Mouse (Mus musculus): ENCODE results near the gene Fhl2. TPM values are rescaled to one million over a fixed set of nuclear protein-coding genes. Genes with fewer than 3 reads are reported as not detected.
"Not testable (repeated sequence)": the region's sequence is repeated elsewhere in the genome, so short reads cannot be mapped to it uniquely, and the experiment has no call there.

Fhl2 gene
- polyA plus RNA-seq, 1 experiment from 2014 or later = 14.6 TPM

DNA sequence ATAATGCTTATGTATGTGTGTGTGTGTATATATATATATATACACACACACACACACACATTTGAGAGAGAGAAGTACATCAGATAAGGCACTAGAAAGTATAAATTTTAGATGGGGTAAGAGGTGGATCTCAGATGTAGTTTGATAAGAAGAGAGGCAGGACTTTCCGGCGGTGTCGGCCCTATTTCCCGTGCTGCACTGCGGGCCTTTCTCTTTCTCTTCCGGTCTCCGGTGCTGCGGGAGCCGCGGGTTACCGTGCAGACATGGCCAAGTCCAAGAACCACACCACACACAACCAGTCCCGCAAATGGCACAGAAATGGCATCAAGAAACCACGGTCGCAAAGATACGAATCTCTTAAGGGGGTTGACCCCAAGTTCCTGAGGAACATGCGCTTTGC is 7.9 kb downstream of the Fhl2 start:
- not testable (repeated sequence) for DNase-seq (ENCODE audit: low spot score); H3K9me3 ChIP-seq (replicated peaks; ENCODE audit: control insufficient read depth, low read length); ATAC-seq (replicated peaks; ENCODE audit: insufficient number of reproducible peaks, low FRiP score, low TSS enrichment, low read depth); H3K27me3 ChIP-seq (ENCODE audit: control insufficient read depth, insufficient read depth, low read length); H3K4me1 ChIP-seq (ENCODE audit: control insufficient read depth, insufficient read depth, low read length); H3K4me3 ChIP-seq (ENCODE audit: low read depth, low read length); H3K4me2 ChIP-seq (ENCODE audit: low read depth, low read length); H3K36me3 ChIP-seq (replicated peaks; ENCODE audit: control insufficient read depth, insufficient read depth, low read depth, low read length); H3K9ac ChIP-seq (replicated peaks; ENCODE audit: low read length); H3K27ac ChIP-seq (replicated peaks; ENCODE audit: low read depth, low read length)
- 91% methylated on average over 12 of the region's 16 CpGs for WGBS

DNA sequence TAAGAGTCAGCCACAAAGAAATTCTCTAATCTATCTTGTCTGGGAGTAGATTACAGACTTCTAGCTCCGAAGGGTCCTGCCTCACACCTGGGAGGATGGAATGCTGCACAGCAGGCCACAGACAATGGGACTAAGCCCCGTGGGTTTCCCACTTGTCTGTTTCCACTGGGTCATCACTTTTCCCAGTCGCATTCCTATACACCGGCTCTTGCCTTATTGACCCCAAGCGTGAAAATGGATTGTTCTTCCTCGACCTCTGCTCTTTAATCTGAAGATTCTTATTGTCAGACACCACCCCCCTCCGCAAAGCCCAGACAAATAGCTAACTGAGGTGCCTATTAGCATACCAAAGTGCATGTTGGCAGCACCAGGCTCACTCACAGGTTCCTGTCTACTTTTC is 10.4 kb downstream of the Fhl2 start:
- ATAC-seq (replicated peaks; ENCODE audit: insufficient number of reproducible peaks, low FRiP score, low TSS enrichment, low read depth) = peak; percentile 39; the same call in 1 of the 2 replicates
- 15% methylated on average over 7 of the region's 7 CpGs for WGBS
- Histone ChIP-seq H3K27ac (replicated peaks; ENCODE audit: low read depth, low read length) (no peak overlapping the region), H3K9ac (replicated peaks; ENCODE audit: low read length) (no peak overlapping the region), H3K4me2 (ENCODE audit: low read depth, low read length) (no peak overlapping the region), H3K4me1 (ENCODE audit: control insufficient read depth, insufficient read depth, low read length) (no peaks in the 10 kb centered on the region), H3K4me3 (ENCODE audit: low read depth, low read length) (no peak overlapping the region), H3K27me3 (ENCODE audit: control insufficient read depth, insufficient read depth, low read length) (no peaks in the 10 kb centered on the region), H3K36me3 (replicated peaks; ENCODE audit: control insufficient read depth, insufficient read depth, low read depth, low read length) (no peaks in the 10 kb centered on the region), H3K9me3 (replicated peaks; ENCODE audit: control insufficient read depth, low read length) (no peaks in the 10 kb centered on the region)
- no peak for DNase-seq (ENCODE audit: low spot score)

GRCm38 (mm10) chr1:43180912-43181311 is 15.9 kb downstream of the Fhl2 start:
- Histone ChIP-seq H3K36me3 (replicated peaks; ENCODE audit: control insufficient read depth, insufficient read depth, low read depth, low read length) (no peaks in the 10 kb centered on the region), H3K27me3 (ENCODE audit: control insufficient read depth, insufficient read depth, low read length) (no peaks in the 10 kb centered on the region)
- 83% methylated on average over 6 of the region's 6 CpGs for WGBS

GRCm38 (mm10) chr1:43178780-43179179 is 18.0 kb downstream of the Fhl2 start:
- no peak overlapping the region for H3K4me3 ChIP-seq (ENCODE audit: low read depth, low read length)
- 90% methylated on average over 1 of the region's 1 CpGs for WGBS
- no peak overlapping the region for H3K9ac ChIP-seq (replicated peaks; ENCODE audit: low read length)
- no peak for DNase-seq (ENCODE audit: low spot score)
- H3K4me2 ChIP-seq (ENCODE audit: low read depth, low read length) = no peak overlapping the region
- no peaks in the 10 kb centered on the region for H3K36me3 ChIP-seq (replicated peaks; ENCODE audit: control insufficient read depth, insufficient read depth, low read depth, low read length)
- no peaks in the 10 kb centered on the region for H3K9me3 ChIP-seq (replicated peaks; ENCODE audit: control insufficient read depth, low read length)
- no peaks in the 10 kb centered on the region for H3K4me1 ChIP-seq (ENCODE audit: control insufficient read depth, insufficient read depth, low read length)
- ATAC-seq (replicated peaks; ENCODE audit: insufficient number of reproducible peaks, low FRiP score, low TSS enrichment, low read depth) = no peak
- no peaks in the 10 kb centered on the region for H3K27me3 ChIP-seq (ENCODE audit: control insufficient read depth, insufficient read depth, low read length)
- H3K27ac ChIP-seq (replicated peaks; ENCODE audit: low read depth, low read length) = no peak overlapping the region

More at GRCm38 (mm10) chr1:43180912-43181311, 15.9 kb downstream of the Fhl2 start:
- DNase-seq (ENCODE audit: low spot score) (no peak), ATAC-seq (replicated peaks; ENCODE audit: insufficient number of reproducible peaks, low FRiP score, low TSS enrichment, low read depth) (no peak)
- H3K9me3 ChIP-seq (replicated peaks; ENCODE audit: control insufficient read depth, low read length) = no peaks in the 10 kb centered on the region
- H3K4me2 ChIP-seq (ENCODE audit: low read depth, low read length) = no peak overlapping the region
- H3K27ac ChIP-seq (replicated peaks; ENCODE audit: low read depth, low read length) = no peak overlapping the region
- no peak overlapping the region for H3K4me3 ChIP-seq (ENCODE audit: low read depth, low read length)
- no peaks in the 10 kb centered on the region for H3K4me1 ChIP-seq (ENCODE audit: control insufficient read depth, insufficient read depth, low read length)
- H3K9ac ChIP-seq (replicated peaks; ENCODE audit: low read length) = no peak overlapping the region

DNA sequence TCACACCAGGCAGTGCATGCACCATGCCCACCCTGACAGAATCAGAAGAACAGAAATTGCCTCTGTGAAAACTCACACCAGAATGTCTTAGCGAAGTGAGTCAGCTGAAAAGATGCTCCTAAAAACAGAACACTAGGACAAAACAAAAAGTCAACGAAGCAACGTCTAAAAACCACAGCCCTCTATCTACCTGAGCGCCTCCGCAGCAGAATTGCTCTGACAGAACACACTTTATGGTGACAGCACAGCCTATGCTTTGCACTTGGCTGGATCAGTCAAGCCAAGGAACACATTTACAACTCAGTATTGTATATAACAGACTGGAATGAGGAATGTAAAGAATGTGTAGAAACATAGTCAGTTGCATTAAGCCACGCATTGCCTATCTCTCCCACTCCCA is 18.4 kb downstream of the Fhl2 start:
- Histone ChIP-seq H3K27me3 (ENCODE audit: control insufficient read depth, insufficient read depth, low read length) (no peaks in the 10 kb centered on the region), H3K9me3 (replicated peaks; ENCODE audit: control insufficient read depth, low read length) (no peaks in the 10 kb centered on the region), H3K4me3 (ENCODE audit: low read depth, low read length) (no peak overlapping the region), H3K36me3 (replicated peaks; ENCODE audit: control insufficient read depth, insufficient read depth, low read depth, low read length) (no peaks in the 10 kb centered on the region), H3K9ac (replicated peaks; ENCODE audit: low read length) (no peak overlapping the region), H3K4me1 (ENCODE audit: control insufficient read depth, insufficient read depth, low read length) (no peaks in the 10 kb centered on the region), H3K27ac (replicated peaks; ENCODE audit: low read depth, low read length) (no peak overlapping the region), H3K4me2 (ENCODE audit: low read depth, low read length) (no peak overlapping the region)
- DNase-seq (ENCODE audit: low spot score) (no peak), ATAC-seq (replicated peaks; ENCODE audit: insufficient number of reproducible peaks, low FRiP score, low TSS enrichment, low read depth) (no peak)
- 80% methylated on average over 6 of the region's 6 CpGs for WGBS

GRCm38 (mm10) chr1:43173283-43174226 is 23.2 kb downstream of the Fhl2 start:
- H3K9ac ChIP-seq (replicated peaks; ENCODE audit: low read length) = no peak overlapping the region
- no peaks in the 10 kb centered on the region for H3K36me3 ChIP-seq (replicated peaks; ENCODE audit: control insufficient read depth, insufficient read depth, low read depth, low read length)
- H3K4me3 ChIP-seq (ENCODE audit: low read depth, low read length) = no peak overlapping the region
- no peak overlapping the region for H3K27ac ChIP-seq (replicated peaks; ENCODE audit: low read depth, low read length)
- DNase-seq (ENCODE audit: low spot score) = no peak
- H3K9me3 ChIP-seq (replicated peaks; ENCODE audit: control insufficient read depth, low read length) = no peaks in the 10 kb centered on the region
- no peaks in the 10 kb centered on the region for H3K4me1 ChIP-seq (ENCODE audit: control insufficient read depth, insufficient read depth, low read length)
- H3K27me3 ChIP-seq (ENCODE audit: control insufficient read depth, insufficient read depth, low read length) = no peaks in the 10 kb centered on the region
- 83% methylated on average over 7 of the region's 7 CpGs for WGBS
- ATAC-seq (replicated peaks; ENCODE audit: insufficient number of reproducible peaks, low FRiP score, low TSS enrichment, low read depth) = no peak
- H3K4me2 ChIP-seq (ENCODE audit: low read depth, low read length) = no peak overlapping the region

DNA sequence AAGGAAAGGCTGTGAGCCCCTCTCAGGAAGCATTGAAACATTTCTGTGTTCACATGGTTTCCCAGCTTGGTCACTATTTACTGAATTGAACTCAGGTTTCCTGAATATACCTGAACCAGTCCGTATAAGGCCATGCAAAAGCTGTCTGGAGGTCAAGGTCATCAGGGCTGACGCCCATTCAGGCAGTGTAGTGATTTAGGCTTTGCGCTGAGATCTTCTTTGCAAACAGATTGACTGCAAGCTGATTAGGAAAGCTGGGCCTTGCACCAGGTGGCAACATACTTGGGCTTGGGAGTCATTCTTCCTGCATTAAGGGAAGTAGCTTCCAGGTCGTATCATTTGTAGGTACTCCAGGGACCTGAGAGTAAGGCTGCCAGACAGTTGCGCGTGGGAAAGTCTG is 25.0 kb downstream of the Fhl2 start:
- H3K36me3 ChIP-seq (replicated peaks; ENCODE audit: control insufficient read depth, insufficient read depth, low read depth, low read length) = no peaks in the 10 kb centered on the region
- H3K4me1 ChIP-seq (ENCODE audit: control insufficient read depth, insufficient read depth, low read length) = no peaks in the 10 kb centered on the region
- no peak overlapping the region for H3K4me2 ChIP-seq (ENCODE audit: low read depth, low read length)
- no peak overlapping the region for H3K4me3 ChIP-seq (ENCODE audit: low read depth, low read length)
- DNase-seq (ENCODE audit: low spot score) = no peak
- no peaks in the 10 kb centered on the region for H3K27me3 ChIP-seq (ENCODE audit: control insufficient read depth, insufficient read depth, low read length)
- no peak overlapping the region for H3K27ac ChIP-seq (replicated peaks; ENCODE audit: low read depth, low read length)
- no peak overlapping the region for H3K9ac ChIP-seq (replicated peaks; ENCODE audit: low read length)
- H3K9me3 ChIP-seq (replicated peaks; ENCODE audit: control insufficient read depth, low read length) = no peaks in the 10 kb centered on the region
- ATAC-seq (replicated peaks; ENCODE audit: insufficient number of reproducible peaks, low FRiP score, low TSS enrichment, low read depth) = no peak
- 80% methylated on average over 6 of the region's 6 CpGs for WGBS

DNA sequence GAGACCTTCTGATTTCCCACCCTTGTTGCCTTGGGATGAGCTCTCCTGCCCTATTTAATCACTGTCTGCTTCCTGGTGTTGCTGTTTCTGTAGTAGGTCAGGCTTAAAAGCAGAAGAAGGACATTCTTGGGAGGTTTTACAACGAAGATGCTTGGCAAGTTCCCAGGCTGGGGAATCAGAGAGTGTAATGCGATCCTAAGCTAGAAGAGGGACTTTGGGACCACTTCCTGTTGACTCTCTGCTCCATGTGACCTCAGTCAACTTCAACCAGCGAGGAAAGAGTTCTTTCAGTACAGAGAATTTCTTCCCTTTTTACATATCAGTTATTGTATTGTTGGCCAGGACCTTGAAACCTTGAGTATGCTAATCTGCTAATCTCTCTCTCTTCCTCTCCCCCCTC is 25.7 kb downstream of the Fhl2 start:
- Histone ChIP-seq H3K36me3 (replicated peaks; ENCODE audit: control insufficient read depth, insufficient read depth, low read depth, low read length) (no peaks in the 10 kb centered on the region), H3K4me1 (ENCODE audit: control insufficient read depth, insufficient read depth, low read length) (no peaks in the 10 kb centered on the region), H3K4me3 (ENCODE audit: low read depth, low read length) (no peak overlapping the region), H3K4me2 (ENCODE audit: low read depth, low read length) (no peak overlapping the region), H3K27ac (replicated peaks; ENCODE audit: low read depth, low read length) (no peak overlapping the region), H3K9me3 (replicated peaks; ENCODE audit: control insufficient read depth, low read length) (no peaks in the 10 kb centered on the region), H3K27me3 (ENCODE audit: control insufficient read depth, insufficient read depth, low read length) (no peaks in the 10 kb centered on the region), H3K9ac (replicated peaks; ENCODE audit: low read length) (no peak overlapping the region)
- 20% methylated on average over 3 of the region's 3 CpGs for WGBS
- no peak for DNase-seq (ENCODE audit: low spot score)
- ATAC-seq (replicated peaks; ENCODE audit: insufficient number of reproducible peaks, low FRiP score, low TSS enrichment, low read depth) = no peak
